Mouse (Mus musculus) cortical plate, adult 2 months (tissue): ENCODE measurements around the gene Adh6a. TPM values are rescaled to one million over a fixed set of nuclear protein-coding genes. Genes with fewer than 3 reads are reported as not detected.

Experiments used
- H3K27ac ChIP-seq: fragments of 200-500 bp; 2 replicates; pipeline ENCODE4 v1.5.1; 2012; ENCODE audit warnings: low read length, control low read depth, inconsistent platforms; ENCODE audit not compliant: insufficient read depth
- H3K4me1 ChIP-seq: fragments of 200-500 bp; 2 replicates; pipeline ENCODE4 v1.6.1; 2011; ENCODE audit warnings: low read length; ENCODE audit not compliant: control insufficient read depth, insufficient read depth
- H3K4me3 ChIP-seq: fragments of 200-500 bp; 2 replicates; pipeline ENCODE4 v1.5.1; 2011; ENCODE audit warnings: mild to moderate bottlenecking, low read length, control low read depth; ENCODE audit not compliant: insufficient read depth
- CTCF ChIP-seq: fragments of 200-500 bp; IDR thresholded peaks from 2 replicates; pipeline ENCODE4 v1.5.1; 2011; ENCODE audit warnings: mild to moderate bottlenecking, control low read depth, low read length; ENCODE audit not compliant: insufficient read depth; ENCODE audit errors: extremely low read depth
- POLR2A ChIP-seq: fragments of 200-500 bp; IDR thresholded peaks from 2 replicates; pipeline ENCODE4 v1.6.1; 2011; ENCODE audit warnings: mild to moderate bottlenecking, low read length, control low read depth; ENCODE audit not compliant: insufficient read depth; ENCODE audit errors: extremely low read depth
- polyA plus RNA-seq: library from polyadenylated mRNA; depleted of rRNA; stranded (reverse); fragments of >200 nt; gene quantifications from 2 replicates; pipeline ENCODE4 v1.2.3, GENCODE M21; 2012

The Adh6a gene
- polyA plus RNA-seq, 1 experiment: not detected

DNA sequence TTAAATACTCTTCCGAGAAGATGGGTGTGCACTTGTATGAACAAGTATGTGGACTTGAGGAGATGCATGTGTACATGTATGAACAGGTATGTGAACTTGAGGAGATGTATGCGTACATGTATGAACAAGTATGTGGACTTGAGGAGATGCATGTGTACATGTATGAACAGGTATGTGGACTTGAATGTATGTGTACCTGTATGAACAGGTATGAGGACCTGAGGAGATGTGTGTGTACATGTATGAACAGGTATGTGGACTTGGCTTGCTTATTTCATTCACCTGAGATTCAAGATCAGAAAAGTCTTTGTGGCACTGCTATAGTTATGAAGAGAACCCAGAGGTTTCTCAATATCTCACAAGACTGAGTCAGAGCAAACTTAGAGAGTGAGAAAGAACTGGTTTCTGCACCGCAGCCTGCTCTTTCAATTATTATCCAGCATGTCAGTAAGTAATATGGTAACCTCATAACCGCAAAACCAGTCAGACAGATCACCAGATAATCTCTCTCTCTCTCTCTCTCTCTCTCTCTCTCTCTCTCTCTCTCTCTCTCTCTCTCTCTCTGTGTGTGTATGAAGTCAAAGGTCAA, 21.5 kb upstream of the Adh6a start:
- no peak for TF ChIP-seq POLR2A
- TF ChIP-seq CTCF: no peak
- H3K27ac ChIP-seq: no peak overlapping the region
- no peaks in the 10 kb centered on the region for H3K4me1 ChIP-seq
- no peak overlapping the region for H3K4me3 ChIP-seq

- Histone ChIP-seq H3K4me3 (no peak overlapping the region), H3K4me1 (no peaks in the 10 kb centered on the region), H3K27ac (no peak overlapping the region)
- TF ChIP-seq POLR2A (no peak), CTCF (no peak)
These were observed 19.7 kb upstream of the Adh6a start for GRCm38 (mm10) chr3:138293298-138293895.

- no peaks in the 10 kb centered on the region for H3K4me1 ChIP-seq
- H3K4me3 ChIP-seq: no peak overlapping the region
- TF ChIP-seq POLR2A: no peak
- H3K27ac ChIP-seq: no peak overlapping the region
These were observed 13.0 kb upstream of the Adh6a start for GRCm38 (mm10) chr3:138300130-138300529.

- H3K4me3 ChIP-seq: no peak overlapping the region
- TF ChIP-seq CTCF (no peak), POLR2A (no peak)
- H3K4me1 ChIP-seq: no peaks in the 10 kb centered on the region
- H3K27ac ChIP-seq: no peak overlapping the region
These were observed 10.4 kb upstream of the Adh6a start for GRCm38 (mm10) chr3:138302676-138303075.

DNA sequence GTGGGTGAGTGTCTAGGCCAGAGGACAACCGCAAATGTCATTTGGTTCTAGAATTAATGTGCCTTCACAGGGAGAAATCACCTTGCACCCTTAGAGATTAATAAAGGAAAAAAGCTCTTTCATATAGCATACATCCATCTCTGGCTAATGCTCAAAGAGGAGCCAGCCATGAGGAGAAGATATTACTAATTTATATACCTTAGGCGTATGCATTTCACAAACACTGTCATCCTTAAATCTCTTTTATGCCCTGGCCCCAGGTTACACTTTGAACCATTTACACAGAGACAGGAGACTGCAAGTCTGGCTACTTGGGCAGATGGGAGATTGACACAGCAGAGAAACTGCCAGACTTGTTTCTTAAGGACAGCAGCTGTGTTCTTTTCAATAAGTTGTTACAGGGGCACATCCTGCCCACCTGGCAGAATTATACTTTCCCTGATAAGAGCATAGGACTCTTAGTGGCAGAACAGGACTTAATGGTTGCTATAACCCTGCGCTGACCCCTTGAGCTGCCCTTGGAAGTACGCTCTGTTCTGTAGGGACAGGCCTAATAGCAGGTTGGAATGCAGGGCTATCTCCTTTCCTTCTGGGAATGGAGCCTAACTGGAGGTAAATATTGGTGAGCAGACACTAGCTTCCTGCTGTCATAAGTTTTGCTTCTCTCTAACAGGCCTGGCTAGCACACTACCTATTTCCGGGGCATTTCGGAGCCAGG, 9.2 kb upstream of the Adh6a start:
- H3K27ac ChIP-seq: no peak overlapping the region
- H3K4me3 ChIP-seq: no peak overlapping the region
- no peak for TF ChIP-seq CTCF
- no peak for TF ChIP-seq POLR2A
- H3K4me1 ChIP-seq: no peaks in the 10 kb centered on the region

- Histone ChIP-seq H3K27ac (no peak overlapping the region), H3K4me3 (no peak overlapping the region), H3K4me1 (no peaks in the 10 kb centered on the region)
- TF ChIP-seq POLR2A (no peak), CTCF (no peak)
These were observed 8.6 kb upstream of the Adh6a start for GRCm38 (mm10) chr3:138304489-138304871.

DNA sequence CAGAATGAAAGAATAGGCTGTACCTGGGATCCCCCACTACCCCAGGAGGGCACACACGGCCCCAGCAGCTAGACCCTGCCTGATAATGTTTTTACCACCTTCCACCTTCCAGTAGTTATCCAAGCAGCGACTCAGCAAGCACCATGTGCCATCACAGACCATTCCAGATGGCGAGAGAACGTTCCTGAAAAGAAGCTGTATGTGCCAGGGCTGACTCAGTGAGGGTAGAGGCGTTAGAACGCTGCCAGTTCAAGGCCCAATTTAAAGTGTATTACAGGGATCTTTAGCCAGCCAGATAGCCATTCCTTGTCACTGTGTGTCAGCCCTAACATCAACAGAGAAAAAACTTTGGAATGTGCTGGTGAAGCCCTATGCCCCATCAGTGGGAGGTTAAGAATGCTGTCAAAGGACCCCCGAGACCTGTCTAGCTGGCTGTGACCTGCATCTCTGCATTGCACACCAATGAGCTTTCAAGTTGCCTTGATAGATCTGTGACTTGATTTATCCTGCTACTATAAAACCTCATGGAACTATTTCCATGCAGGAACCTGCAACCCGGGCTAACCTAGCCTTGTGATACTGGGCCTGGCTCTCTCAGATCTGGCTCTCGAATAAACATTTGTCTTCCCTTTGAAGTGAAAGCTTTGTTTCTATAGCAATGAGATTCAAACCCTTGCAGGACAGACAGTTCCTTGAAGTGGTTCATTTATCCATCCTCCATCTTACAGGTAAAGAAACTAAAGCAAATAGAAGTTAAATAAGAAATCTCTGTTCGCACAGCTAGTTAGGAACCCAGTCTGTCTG, 7.4 kb upstream of the Adh6a start:
- Histone ChIP-seq H3K4me1 (no peaks in the 10 kb centered on the region), H3K4me3 (no peak overlapping the region), H3K27ac (no peak overlapping the region)
- TF ChIP-seq POLR2A: no peak
- TF ChIP-seq CTCF: no peak

GRCm38 (mm10) chr3:138306290-138306683, 6.8 kb upstream of the Adh6a start:
- no peak for TF ChIP-seq POLR2A
- no peak for TF ChIP-seq CTCF
- no peaks in the 10 kb centered on the region for H3K4me1 ChIP-seq
- H3K27ac ChIP-seq: no peak overlapping the region
- no peak overlapping the region for H3K4me3 ChIP-seq

DNA sequence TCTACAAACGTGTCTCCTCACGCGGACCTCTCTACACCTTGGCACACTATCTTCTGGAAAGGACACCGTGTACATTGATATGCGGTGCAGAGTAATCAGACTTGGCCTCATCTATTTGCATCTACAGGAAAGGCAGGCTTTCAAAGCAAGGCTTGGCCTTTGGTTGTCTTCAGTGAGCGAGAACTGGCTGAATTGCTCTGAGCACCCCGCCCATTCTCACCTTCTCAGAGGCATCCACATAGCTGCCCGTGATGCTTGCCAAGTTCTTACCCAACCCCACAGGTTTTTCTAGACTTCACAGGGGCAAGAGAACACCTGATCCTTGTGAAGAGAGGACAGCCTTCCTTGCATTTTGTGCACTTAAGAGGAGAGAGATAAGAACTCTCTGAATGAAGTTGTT, 3.2 kb upstream of the Adh6a start:
- Histone ChIP-seq H3K4me1 (no peaks in the 10 kb centered on the region), H3K4me3 (no peak overlapping the region), H3K27ac (no peak overlapping the region)
- TF ChIP-seq CTCF (no peak), POLR2A (no peak)
